Mouse (Mus musculus): ENCODE results near the gene Tardbp. TPM values are rescaled to one million over a fixed set of nuclear protein-coding genes. Genes with fewer than 3 reads are reported as not detected.

Tardbp gene
- polyA plus RNA-seq, 1 experiment from 2014 or later = 450 TPM

GRCm38 (mm10) chr4:148654701-148655398 is 28.0 kb upstream of the Tardbp start:
- no peaks in the 10 kb centered on the region for H3K36me3 ChIP-seq (replicated peaks)
- 84% methylated on average over 18 of the region's 18 CpGs for WGBS
- H3K4me1 ChIP-seq = 0 out of 2 replicates have a peak, but pooled peaks cover 3% of the 10 kb centered on the region
- peaks cover 6% of the 10 kb centered on the region for H3K27me3 ChIP-seq (replicated peaks; ENCODE audit: low read depth, poor library complexity, severe bottlenecking)
- peaks cover 7% of the 10 kb centered on the region; the same call in 1 of the 2 replicates for H3K9me3 ChIP-seq
- H3K27ac ChIP-seq (replicated peaks) = no peak overlapping the region
- DNase-seq (ENCODE audit: low spot score) = peak; percentile 52
- H3K4me3 ChIP-seq = no peak overlapping the region

GRCm38 (mm10) chr4:148651045-148651444 is 24.2 kb upstream of the Tardbp start:
- Histone ChIP-seq H3K9me3 (peaks cover 7% of the 10 kb centered on the region; the same call in 1 of the 2 replicates), H3K4me3 (no peak overlapping the region), H3K36me3 (replicated peaks) (no peaks in the 10 kb centered on the region), H3K27me3 (replicated peaks; ENCODE audit: low read depth, poor library complexity, severe bottlenecking) (no peaks in the 10 kb centered on the region), H3K4me1 (no peaks in the 10 kb centered on the region), H3K27ac (replicated peaks) (no peak overlapping the region)
- WGBS = 83% methylated on average over 9 of the region's 9 CpGs
- no peak for DNase-seq (ENCODE audit: low spot score)

- no peak for DNase-seq (ENCODE audit: low spot score)
- Histone ChIP-seq H3K36me3 (replicated peaks) (no peaks in the 10 kb centered on the region), H3K4me1 (peaks cover under 1% of the 10 kb centered on the region), H3K27me3 (replicated peaks; ENCODE audit: low read depth, poor library complexity, severe bottlenecking) (no peaks in the 10 kb centered on the region), H3K27ac (replicated peaks) (no peak overlapping the region), H3K4me3 (no peak overlapping the region), H3K9me3 (peaks cover 7% of the 10 kb centered on the region; the same call in 1 of the 2 replicates)
- WGBS = 66% methylated on average over 3 of the region's 3 CpGs
Measured at GRCm38 (mm10) chr4:148649309-148649708, 22.5 kb upstream of the Tardbp start.

- Histone ChIP-seq H3K4me1 (peaks cover 9% of the 10 kb centered on the region), H3K27me3 (replicated peaks; ENCODE audit: low read depth, poor library complexity, severe bottlenecking) (no peaks in the 10 kb centered on the region), H3K9me3 (no peaks in the 10 kb centered on the region), H3K4me3 (no peak overlapping the region), H3K36me3 (replicated peaks) (no peaks in the 10 kb centered on the region), H3K27ac (replicated peaks) (no peak overlapping the region)
- WGBS = 74% methylated on average over 11 of the region's 11 CpGs
- no peak for DNase-seq (ENCODE audit: low spot score)
Measured at GRCm38 (mm10) chr4:148646616-148647015, 19.8 kb upstream of the Tardbp start.

- no peak for DNase-seq (ENCODE audit: low spot score)
- Histone ChIP-seq H3K4me1 (peaks cover 9% of the 10 kb centered on the region), H3K27me3 (replicated peaks; ENCODE audit: low read depth, poor library complexity, severe bottlenecking) (no peaks in the 10 kb centered on the region), H3K4me3 (no peak overlapping the region), H3K27ac (replicated peaks) (no peak overlapping the region), H3K36me3 (replicated peaks) (no peaks in the 10 kb centered on the region), H3K9me3 (no peaks in the 10 kb centered on the region)
- 86% methylated on average over 6 of the region's 6 CpGs for WGBS
Measured at GRCm38 (mm10) chr4:148644926-148645325, 18.1 kb upstream of the Tardbp start.

- Histone ChIP-seq H3K36me3 (replicated peaks) (no peaks in the 10 kb centered on the region), H3K9me3 (no peaks in the 10 kb centered on the region), H3K27me3 (replicated peaks; ENCODE audit: low read depth, poor library complexity, severe bottlenecking) (no peaks in the 10 kb centered on the region), H3K4me3 (peak overlapping the region; percentile 23), H3K27ac (replicated peaks) (no peak overlapping the region), H3K4me1 (peaks cover 9% of the 10 kb centered on the region)
- 9% methylated on average over 9 of the region's 9 CpGs for WGBS
- DNase-seq (ENCODE audit: low spot score) = peak; percentile 82
Measured at GRCm38 (mm10) chr4:148644157-148644511, 17.3 kb upstream of the Tardbp start.

- H3K27ac ChIP-seq (replicated peaks) = no peak within 1 kb of the TSS
- no peak for DNase-seq (ENCODE audit: low spot score)
- whole genome bisulfite sequencing = 67% methylated on average over 15 of the region's 15 CpGs
- no peaks in the 10 kb centered on the region for H3K27me3 ChIP-seq (replicated peaks; ENCODE audit: low read depth, poor library complexity, severe bottlenecking)
- H3K4me3 ChIP-seq = peak within 1 kb of the TSS; percentile 23
- peaks cover 9% of the 10 kb centered on the region for H3K4me1 ChIP-seq
- H3K9me3 ChIP-seq = no peaks in the 10 kb centered on the region
- H3K36me3 ChIP-seq (replicated peaks) = no peaks in the 10 kb centered on the region
Measured at GRCm38 (mm10) chr4:148643291-148644156, 16.7 kb upstream of the Tardbp start, which contains the start of gene Gm572. Gene Gm572 (plus strand): TSS chr4:148643317.

GRCm38 (mm10) chr4:148641121-148641520 is 14.3 kb upstream of the Tardbp start:
- H3K4me1 ChIP-seq = peaks cover 9% of the 10 kb centered on the region
- no peak overlapping the region for H3K27ac ChIP-seq (replicated peaks)
- H3K9me3 ChIP-seq = no peaks in the 10 kb centered on the region
- no peak for DNase-seq (ENCODE audit: low spot score)
- 83% methylated on average over 5 of the region's 5 CpGs for whole genome bisulfite sequencing
- H3K4me3 ChIP-seq = no peak overlapping the region
- no peaks in the 10 kb centered on the region for H3K27me3 ChIP-seq (replicated peaks; ENCODE audit: low read depth, poor library complexity, severe bottlenecking)
- no peaks in the 10 kb centered on the region for H3K36me3 ChIP-seq (replicated peaks)

- Histone ChIP-seq H3K36me3 (replicated peaks) (no peaks in the 10 kb centered on the region), H3K4me1 (peaks cover 9% of the 10 kb centered on the region), H3K27ac (replicated peaks) (no peak overlapping the region), H3K27me3 (replicated peaks; ENCODE audit: low read depth, poor library complexity, severe bottlenecking) (no peaks in the 10 kb centered on the region), H3K9me3 (no peaks in the 10 kb centered on the region), H3K4me3 (no peak overlapping the region)
- no peak for DNase-seq (ENCODE audit: low spot score)
- 83% methylated on average over 2 of the region's 2 CpGs for WGBS
Measured at GRCm38 (mm10) chr4:148639455-148639854, 12.6 kb upstream of the Tardbp start.

GRCm38 (mm10) chr4:148638302-148638701 is 11.5 kb upstream of the Tardbp start:
- no peak for DNase-seq (ENCODE audit: low spot score)
- Histone ChIP-seq H3K27me3 (replicated peaks; ENCODE audit: low read depth, poor library complexity, severe bottlenecking) (no peaks in the 10 kb centered on the region), H3K36me3 (replicated peaks) (no peaks in the 10 kb centered on the region), H3K27ac (replicated peaks) (no peak overlapping the region), H3K4me1 (no peaks in the 10 kb centered on the region), H3K9me3 (no peaks in the 10 kb centered on the region), H3K4me3 (no peak overlapping the region)
- WGBS = 57% methylated on average over 9 of the region's 9 CpGs

- DNase-seq (ENCODE audit: low spot score) = no peak
- Histone ChIP-seq H3K36me3 (replicated peaks) (no peaks in the 10 kb centered on the region), H3K4me3 (no peak overlapping the region), H3K27ac (replicated peaks) (no peak overlapping the region), H3K9me3 (no peaks in the 10 kb centered on the region), H3K27me3 (replicated peaks; ENCODE audit: low read depth, poor library complexity, severe bottlenecking) (no peaks in the 10 kb centered on the region), H3K4me1 (no peaks in the 10 kb centered on the region)
- WGBS = 84% methylated on average over 2 of the region's 2 CpGs
Measured at GRCm38 (mm10) chr4:148635309-148635708, 8.5 kb upstream of the Tardbp start.

- WGBS = 79% methylated on average over 2 of the region's 2 CpGs
- Histone ChIP-seq H3K27ac (replicated peaks) (no peak overlapping the region), H3K4me3 (no peak overlapping the region), H3K36me3 (replicated peaks) (no peaks in the 10 kb centered on the region), H3K4me1 (no peaks in the 10 kb centered on the region), H3K27me3 (replicated peaks; ENCODE audit: low read depth, poor library complexity, severe bottlenecking) (no peaks in the 10 kb centered on the region), H3K9me3 (no peaks in the 10 kb centered on the region)
- DNase-seq (ENCODE audit: low spot score) = no peak
Measured at GRCm38 (mm10) chr4:148633395-148634061, 6.7 kb upstream of the Tardbp start.
